Mouse (Mus musculus) heart, postnatal 25 days (tissue): Measurements from ENCODE around the gene Ap5m1. TPM values are rescaled to one million over a fixed set of nuclear protein-coding genes. Genes with fewer than 3 reads are reported as not detected.
A peak's percentile ranks its signal among the peaks of the same experiment; 100 is the strongest.
"Not testable (repeated sequence)": the region's sequence is repeated elsewhere in the genome, so short reads cannot be mapped to it uniquely, and the experiment has no call there.

Experiments used
- DNase-seq: peaks from one replicate; pipeline ENCODE4 v3.0.0; 2022; ENCODE audit warnings: low spot score
- intact Hi-C: fragments of 180-260 bp; cut with DNase I; formaldehyde crosslinking; loops from one replicate; pipeline ENCODE4 v1.15.1; 2025
- total RNA-seq, 2 experiments: library from RNA; stranded (reverse); gene quantifications; 2 replicates each; pipeline ENCODE4 v1.2.3; 2021

Gene Ap5m1
- 10 to 100 TPM; 10.1 to 10.3 TPM for total RNA-seq

DNA sequence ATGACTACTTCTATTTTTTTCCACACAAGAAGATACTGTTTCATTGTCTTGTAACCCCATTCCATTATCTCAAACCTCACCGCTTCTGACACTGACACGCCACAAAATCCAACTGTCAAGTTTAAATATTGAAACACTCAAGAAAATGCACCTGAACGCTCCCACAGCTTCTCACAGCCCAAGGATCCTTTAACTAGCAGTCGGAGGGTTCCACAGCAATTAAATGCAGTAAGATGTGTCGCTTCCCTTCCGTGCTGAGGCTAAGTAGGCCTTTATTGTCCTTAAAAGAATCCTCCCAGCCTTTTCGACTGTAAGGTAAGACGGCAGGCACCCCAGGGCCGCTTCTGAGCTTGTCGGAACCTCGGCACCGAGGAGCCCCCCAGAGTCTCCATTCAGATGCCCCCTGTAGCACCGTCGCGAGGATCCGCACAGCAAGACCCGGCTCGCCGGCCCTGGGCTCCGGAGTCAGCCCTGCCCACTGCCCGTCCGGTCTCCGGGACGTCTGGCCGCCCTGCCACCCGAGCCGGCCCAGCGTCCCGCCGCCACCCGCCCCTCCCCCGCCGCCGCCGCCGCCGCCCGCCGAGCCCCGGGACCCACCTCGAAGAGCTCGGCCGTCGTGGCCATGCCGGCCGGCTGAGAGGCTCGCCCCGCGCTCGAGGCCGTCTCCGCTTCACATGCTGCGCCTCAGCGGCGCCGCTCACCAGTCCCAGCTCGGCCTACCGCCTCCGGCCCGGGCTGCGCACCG lies at the start of gene Ap5m1:
Ap5m1 (plus strand) TSS at position 569 of the 745 bp plus-strand sequence.
- intact Hi-C loops: loop anchor here (2.0 kb wide), 1 partner anchor 107 kb away; the partner anchor contains the start of gene Naa30
- DNase-seq: peak; percentile 4

DNA sequence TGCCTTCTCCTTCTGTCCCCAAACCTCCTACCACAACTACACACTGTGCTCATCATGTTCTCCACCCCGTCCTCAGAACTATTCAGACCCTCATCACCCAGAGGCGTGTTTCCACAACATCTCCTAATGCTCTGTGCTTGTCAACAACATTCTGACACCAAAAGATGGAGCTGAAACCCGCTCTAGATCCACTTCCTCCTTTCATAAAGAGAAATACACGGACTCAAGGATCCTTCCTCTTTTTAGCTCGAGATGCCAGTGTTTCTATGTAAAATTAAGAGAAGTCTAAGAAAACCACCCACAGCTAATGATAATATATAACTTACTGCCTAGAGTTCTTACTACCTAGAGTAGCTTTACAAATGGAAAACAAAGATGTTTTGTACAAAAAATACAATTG lies 46.1 kb upstream of the Ap5m1 start:
- no peak for DNase-seq
- intact Hi-C loops: no loop called here

DNA sequence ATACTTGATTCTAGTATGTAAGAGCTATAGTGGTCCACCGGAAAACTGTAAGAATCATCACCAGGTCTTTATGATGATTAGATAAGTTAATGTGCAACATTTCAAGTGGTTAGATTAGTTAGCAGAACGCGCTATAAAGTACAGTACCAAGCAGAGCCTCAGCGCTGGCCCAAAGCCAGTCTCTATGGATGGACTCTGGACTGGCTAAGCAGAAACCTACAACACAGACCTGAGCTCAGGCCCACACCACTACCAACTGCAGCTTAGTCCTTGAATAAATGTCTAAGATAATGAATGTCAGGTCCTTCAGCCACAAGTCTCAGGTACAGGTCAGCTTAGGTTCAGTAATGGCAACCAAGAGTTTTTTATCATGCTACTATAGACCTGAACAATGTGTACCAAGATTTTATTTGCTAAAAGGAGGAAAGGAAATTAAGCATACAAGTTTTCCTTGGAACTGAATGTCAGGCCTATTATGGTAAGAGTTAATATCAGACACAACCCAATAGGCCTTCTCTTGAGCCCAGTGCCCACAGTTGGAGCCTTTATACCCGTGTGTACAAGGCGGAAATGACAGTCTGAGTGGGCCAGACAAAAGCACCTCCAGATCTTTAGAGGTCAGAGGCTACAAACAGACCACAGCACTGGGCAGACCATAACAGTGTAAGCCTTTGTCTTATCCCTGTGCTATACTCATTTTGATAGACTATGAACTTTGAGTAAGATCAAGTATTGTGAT lies 38.7 kb upstream of the Ap5m1 start:
- DNase-seq: no peak

DNA sequence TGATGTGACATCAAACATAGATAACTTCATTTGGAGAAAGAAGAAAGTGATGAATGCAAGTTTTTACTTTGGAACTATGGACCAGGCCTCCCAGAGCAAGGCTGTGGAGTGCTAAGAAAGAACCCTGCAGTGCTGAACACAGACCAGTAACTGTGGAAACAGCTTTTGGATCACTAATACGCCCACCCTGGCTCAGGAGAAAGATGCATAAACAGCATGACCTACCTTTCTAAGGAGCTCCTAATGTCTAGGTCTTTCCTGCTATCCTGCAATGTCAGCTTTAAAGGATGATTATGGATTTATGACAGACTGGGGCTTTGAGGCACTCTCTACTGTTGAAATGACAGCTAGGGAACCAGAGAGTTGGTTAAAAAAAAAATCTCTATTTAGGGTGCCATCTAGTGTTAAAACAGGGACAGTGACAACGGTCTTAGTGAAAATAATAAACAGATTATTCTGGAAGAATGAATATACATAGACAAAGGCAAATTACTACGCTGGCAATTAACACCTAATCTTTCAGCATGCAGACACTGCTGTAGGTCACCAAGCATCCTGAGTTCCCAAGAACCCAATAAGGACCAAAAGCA lies 38.0 kb upstream of the Ap5m1 start:
- intact Hi-C loops: no loop called here
- DNase-seq: no peak

More for the DNA sequence above, 38.7 kb upstream of the Ap5m1 start:
- intact Hi-C loops: no loop called here

DNA sequence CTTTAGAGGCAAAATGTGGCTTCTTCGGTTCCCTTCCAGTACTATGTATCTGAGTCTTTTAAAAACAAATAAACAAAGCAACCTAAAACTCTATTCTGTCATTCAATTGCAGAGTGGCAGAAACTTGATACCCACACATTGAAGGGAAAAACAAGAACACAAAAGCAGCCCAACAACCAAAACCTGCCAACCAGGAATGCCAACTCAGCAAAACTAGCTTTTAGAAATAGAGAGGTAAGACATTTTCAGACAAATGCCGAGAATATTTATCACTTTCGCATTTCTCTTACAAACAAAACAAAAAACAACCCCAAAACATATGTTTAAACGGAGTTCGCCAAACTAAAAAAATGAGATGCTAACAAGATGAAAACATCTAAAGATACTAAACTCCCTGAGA lies 36.9 kb upstream of the Ap5m1 start:
- intact Hi-C loops: no loop called here

DNA sequence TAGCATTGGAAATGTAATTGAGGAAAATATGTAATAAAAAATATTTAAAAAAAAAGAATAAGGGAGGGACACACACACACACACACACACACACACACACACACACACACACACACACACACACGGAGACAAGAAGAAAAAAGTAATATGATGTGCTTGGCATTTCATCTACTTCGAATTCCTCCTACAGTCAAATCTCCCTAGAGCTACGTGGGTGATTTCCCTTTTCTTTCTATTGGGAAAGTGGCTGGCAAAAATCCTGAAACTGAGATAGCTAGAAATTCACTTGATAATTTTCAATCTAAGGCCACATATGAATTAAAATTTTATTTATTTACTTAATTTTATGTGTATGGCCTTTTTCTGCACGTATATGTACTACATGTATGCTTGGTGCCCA lies 20.3 kb upstream of the Ap5m1 start:
- no peak for DNase-seq
- intact Hi-C loops: no loop called here

More for the DNA sequence above, 36.9 kb upstream of the Ap5m1 start:
- DNase-seq: no peak

DNA sequence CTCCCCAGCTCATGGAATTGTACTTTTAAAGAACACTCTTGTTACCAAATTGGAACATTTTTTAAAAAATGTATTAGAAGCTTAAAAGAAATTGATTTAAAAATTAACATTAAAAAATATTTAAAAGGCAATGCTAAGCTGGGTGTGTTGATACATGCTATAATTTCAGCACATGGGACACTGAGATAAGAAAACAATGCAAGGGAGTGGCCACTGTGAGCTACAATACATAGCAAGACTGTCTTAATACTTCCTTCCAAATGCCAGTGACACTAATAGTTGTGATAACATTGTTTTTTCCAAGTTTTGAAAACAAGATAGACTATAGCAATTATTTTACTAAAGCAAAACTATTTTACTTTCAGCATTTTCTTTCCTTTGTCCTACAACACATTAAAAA lies 16.4 kb upstream of the Ap5m1 start:
- intact Hi-C loops: no loop called here
- DNase-seq: no peak

DNA sequence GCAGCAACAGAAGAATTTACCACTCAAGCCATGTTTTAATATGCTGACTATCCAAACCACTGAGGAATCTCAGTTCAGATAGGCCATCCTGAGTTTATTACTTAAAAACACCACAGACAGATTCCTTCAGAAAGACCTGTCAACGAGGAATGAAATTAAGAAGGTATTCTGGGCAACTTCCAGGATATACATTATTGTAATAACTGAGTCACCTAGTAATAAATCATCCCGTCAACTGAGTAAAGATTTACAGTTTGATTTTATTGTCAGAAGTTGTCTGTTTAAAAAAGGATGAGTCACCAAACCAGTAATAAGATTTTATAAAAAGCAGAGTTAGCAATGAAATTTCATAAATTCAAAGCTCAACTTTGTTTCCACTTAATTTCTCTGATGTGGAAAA lies 2.1 kb upstream of the Ap5m1 start:
- intact Hi-C loops: no loop called here
- DNase-seq: no peak

DNA sequence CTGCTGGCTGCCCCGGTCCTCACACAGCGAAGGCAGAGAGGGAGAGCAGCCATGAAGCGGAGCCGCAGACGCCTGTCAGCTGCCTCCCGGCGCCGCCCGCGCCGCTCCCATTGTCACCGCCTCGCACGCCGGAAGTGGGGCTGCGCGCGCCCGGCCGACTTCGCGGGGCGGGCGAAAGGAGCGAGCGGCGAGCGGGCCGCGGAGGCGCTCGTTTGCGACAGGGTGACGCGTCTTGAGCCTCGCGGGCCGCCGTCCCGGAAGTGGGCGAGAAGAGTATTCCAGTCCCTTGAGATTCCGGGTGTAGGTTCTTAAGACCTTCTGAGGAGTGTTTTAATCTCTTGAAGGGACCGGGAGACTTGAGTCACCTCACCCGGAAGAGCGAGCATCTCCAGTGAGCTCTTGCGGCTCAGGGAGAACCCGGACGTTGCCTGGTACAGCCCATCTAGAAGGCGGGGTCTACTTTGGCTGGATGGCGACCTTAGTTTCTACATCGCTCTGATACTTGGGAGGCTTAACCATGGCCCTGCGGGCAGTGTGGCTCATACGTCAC lies 452 bp downstream of the Ap5m1 start, which contains the start of gene Exoc5:
Exoc5 (minus strand) TSS at position 380 of the 550 bp plus-strand sequence.
- DNase-seq: peak; percentile 92
- intact Hi-C loops: loop anchor here (2.0 kb wide), 1 partner anchor 106 kb away; the partner anchor contains the start of gene Naa30

DNA sequence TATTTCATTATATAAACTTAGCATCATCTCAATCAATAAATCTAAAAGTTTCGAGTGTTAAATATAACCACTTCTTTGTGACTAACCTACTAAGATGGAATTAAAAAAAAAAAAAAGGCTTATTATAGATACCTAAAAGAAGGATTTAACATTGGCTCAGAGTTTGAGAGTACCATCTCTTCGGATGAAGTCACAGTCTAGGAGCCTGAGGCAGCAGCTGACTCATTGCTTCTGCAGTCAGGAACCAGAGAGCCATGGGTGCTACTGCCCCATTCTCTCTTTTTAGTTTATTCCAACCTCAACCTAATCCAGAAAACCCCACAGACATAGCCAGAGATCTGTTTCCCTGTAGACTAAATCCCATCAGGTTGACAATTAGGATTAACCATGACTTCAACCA lies 6.9 kb downstream of the Ap5m1 start:
- intact Hi-C loops: no loop called here
- DNase-seq: no peak

DNA sequence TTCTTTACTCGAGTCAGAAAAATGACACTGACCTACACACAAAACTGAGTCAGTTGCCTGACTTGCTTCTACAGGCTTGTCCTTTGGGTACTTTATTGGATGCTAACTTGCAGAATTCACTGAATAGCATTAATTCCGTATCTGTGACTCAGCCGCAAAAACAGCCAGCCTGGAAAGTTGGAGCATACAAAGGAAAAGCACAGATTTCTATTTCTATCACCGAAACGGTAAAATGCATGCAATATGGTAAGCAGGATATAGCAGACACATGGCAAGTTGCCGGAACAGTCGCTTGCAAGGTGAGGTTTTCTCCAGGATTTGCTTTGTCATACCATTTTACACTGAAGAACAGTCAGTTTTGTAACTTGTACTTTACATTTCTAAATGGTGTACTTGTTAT lies 8.0 kb downstream of the Ap5m1 start:
- DNase-seq: no peak
- intact Hi-C loops: no loop called here

DNA sequence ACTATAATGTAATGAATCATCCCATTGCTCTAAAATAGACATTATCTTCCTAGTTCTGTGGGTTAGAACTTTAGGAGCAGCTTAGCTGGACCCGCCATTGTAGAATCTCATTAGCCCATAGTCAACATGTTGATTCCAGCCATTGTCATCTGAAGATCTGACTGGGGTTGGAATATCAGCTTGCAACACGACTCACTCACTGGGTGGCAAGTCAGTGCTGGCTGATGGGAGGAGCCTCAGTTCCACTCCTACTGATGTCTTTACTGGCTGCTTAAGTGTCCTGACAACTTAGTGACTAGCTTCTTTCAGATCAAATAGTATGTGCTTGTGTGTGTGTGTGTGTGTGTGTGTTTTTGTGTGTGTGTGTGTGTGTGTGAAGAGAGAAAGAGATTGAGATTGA lies 8.5 kb downstream of the Ap5m1 start:
- intact Hi-C loops: no loop called here
- no peak for DNase-seq

DNA sequence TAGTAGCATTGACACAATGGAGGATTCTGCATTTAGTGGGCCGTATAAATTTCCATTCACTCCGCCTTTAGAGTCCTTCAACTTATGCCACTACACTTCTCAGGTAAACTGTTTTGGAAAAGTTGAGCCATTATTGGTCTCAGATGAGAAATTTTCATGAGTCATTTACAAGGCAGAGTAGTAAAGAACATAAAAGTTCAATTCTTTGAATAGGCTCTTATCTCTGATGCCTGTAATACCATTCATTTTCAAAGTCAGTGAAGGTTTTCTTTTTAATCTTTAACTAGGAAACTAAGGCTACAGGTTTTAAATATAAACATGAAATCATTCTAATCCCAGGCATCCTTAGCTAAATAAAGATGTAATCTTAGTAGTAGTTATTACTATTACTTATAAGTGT lies 12.9 kb downstream of the Ap5m1 start:
- intact Hi-C loops: no loop called here
- no peak for DNase-seq

DNA sequence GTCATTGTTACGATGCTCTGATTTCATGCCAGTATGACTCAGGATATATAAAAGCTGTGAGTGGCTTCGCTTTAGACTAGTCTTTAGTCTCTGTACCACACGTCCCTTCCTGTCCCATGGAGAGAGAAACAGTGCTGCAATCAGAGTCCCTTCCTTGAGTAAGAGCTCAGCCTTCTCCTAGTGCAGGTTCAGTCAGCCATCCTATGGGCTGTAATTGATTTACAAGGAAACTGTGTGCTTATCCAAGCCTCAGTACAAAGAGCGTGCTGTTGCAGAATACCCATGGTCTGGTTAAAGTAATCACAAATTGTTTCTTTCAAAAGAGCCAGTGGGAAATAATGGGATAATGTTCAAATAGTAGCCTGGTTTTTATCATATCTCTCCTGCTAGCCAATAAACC lies 20.6 kb downstream of the Ap5m1 start:
- DNase-seq: no peak
- intact Hi-C loops: no loop called here

DNA sequence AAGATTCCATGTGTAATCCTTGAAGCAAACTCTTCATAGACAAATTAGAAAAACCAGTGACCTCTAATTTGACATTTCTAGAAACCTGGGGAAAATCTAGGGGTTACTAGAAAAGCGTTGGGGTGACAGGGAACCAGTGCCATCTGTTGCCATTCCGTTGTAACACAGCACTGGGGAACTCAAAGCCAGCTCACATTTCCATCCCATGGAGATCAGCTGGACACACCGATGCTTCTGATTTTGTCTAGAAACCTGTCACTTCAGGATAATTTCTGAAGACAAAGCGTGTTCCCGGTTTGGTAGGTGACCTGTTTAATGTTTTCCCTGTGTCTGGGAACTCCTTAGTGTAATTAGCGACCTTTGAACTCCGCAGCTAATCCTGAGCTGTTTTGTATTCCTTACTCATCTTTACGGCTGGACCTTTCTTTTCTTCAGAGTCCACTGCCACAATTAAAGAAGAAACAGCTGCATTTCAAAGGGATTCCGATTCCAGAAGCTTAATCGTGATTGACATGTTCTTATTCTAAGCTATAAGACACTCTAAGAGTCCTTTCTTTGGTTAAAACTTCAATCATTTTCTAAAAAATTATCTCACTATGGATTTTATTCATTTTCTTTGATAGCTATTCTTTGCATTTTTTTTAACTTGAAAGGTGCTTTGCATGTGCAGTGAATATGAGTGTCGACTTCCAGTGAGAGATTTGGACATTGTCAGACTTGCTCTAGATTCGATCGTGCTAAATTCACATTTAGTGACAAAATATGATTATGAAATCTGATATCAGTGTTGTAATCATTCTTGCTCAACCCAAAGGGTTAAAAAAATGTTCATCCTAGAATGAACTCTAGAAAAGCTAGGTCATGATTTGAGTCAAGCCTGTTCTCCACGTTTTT lies 22.5 kb downstream of the Ap5m1 start:
- no peak for DNase-seq
- intact Hi-C loops: no loop called here

DNA sequence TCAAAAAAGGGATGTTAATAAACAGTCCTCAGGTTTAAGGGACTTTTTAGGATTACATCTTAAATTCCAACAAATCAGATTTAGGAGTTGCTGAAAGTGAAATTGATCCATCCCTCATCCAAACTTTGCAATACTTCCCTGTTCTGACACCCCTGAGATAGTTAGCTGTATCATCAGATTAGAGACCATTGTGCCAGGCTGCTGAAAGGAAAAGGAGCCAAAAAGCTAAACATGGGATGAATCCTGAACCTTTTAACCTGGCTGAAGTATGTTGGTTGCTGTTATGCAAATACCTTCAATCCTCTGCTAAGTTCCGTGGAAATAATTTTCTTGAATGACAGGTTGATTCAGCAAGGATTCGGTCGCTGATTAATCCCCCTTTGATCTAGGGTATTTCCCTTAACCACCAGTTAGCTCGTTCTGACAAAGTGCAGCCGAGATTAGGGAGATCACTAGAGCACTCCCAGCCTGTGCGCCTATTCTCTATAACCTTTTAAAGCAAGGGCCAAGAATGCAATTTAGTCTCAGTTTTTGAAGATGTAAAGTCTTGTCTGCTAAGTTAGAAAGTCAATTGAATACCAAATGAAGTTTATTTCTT lies 23.7 kb downstream of the Ap5m1 start:
- no peak for DNase-seq
- intact Hi-C loops: no loop called here

DNA sequence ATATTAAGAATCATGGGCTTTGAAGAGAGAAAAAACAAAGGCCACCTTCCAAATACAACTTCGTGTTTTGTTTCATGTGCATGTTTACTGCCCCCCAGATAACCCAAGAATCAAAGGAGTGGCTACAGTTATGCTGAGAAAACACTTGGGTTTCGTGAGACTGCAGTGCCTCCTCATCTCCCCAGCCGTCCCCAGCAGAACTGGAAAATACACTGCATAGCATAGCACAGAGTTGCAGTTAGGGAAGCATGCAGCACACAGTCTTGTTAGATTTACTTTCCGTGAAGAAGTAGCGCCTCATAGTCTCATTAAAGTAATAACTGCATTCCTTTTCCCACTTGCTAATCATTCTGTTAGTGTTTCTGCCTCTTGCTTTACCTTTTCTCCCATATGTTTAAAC lies 24.2 kb downstream of the Ap5m1 start:
- intact Hi-C loops: no loop called here
- DNase-seq: no peak

DNA sequence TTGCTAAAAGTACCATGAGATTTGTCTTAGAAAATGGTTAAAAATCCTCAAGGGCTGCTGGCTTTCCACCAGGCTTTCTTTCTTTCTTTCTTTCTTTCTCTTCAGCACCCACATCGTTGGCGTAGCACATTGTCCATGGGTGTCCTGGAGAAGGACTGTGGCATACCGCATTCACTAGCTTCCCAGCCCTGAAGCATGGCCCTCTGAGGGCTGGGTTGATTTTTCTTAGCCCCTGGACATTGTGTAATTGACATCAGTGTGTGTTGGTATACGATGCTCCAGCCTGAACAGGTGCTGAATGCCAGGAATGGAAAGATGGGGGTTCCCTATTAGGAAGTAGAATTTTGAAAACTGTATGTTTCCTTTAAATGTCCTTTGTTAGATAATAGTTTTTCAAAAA lies 25.4 kb downstream of the Ap5m1 start:
- DNase-seq: no peak
- intact Hi-C loops: no loop called here

DNA sequence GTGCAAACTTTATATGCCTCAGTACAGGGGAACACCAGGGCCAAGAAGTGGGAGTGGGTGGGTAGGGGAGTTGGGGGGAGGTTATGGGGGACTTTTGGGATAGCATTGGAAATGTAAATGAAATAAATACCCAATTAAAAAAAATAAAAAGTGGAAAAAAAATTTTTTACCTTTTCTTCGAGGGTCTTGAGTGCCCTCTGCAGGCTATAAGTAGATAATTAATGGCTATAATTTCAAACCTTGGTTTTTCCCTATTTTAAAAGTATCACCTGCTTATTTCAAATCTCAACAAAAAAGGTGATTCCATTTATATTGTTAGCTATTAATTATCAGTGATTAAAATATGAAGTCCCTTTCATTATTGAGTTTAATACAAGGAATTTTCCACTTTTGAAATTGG lies 25.9 kb downstream of the Ap5m1 start:
- intact Hi-C loops, DNase-seq: not testable (repeated sequence)
